Mouse (Mus musculus) heart, adult 9 months (tissue): Measurements from ENCODE around the gene Tmem178b.

ENCODE experiments used
- DNase-seq, 2 experiments: peaks; one replicate each; pipeline ENCODE4 v3.0.0; 2022; ENCODE audit warnings: low spot score in 2 of 2

The Tmem178b gene

GRCm38 (mm10) chr6:40078353-40078752 lies 205.3 kb downstream of the Tmem178b start:
- DNase-seq, result no peak

GRCm38 (mm10) chr6:40083726-40084125 lies 210.7 kb downstream of the Tmem178b start:
- no peak for DNase-seq

- DNase-seq, result no peak
Observed at GRCm38 (mm10) chr6:40091250-40091651, 218.2 kb downstream of the Tmem178b start.

GRCm38 (mm10) chr6:40098498-40098897 lies 225.4 kb downstream of the Tmem178b start:
- no peak for DNase-seq

- no peak for DNase-seq
Observed at GRCm38 (mm10) chr6:40101785-40102184, 228.7 kb downstream of the Tmem178b start.

- DNase-seq, result no peak
Observed at GRCm38 (mm10) chr6:40102863-40103262, 229.8 kb downstream of the Tmem178b start.

- DNase-seq, result no peak
Observed at GRCm38 (mm10) chr6:40110029-40110428, 237.0 kb downstream of the Tmem178b start.

- DNase-seq, result no peak
Observed at GRCm38 (mm10) chr6:40110729-40111128, 237.7 kb downstream of the Tmem178b start.

- no peak for DNase-seq
Observed at GRCm38 (mm10) chr6:40112488-40112887, 239.4 kb downstream of the Tmem178b start.

GRCm38 (mm10) chr6:40116225-40116624 lies 243.2 kb downstream of the Tmem178b start:
- DNase-seq, result no peak

- no peak for DNase-seq
Observed at GRCm38 (mm10) chr6:40120176-40120575, 247.1 kb downstream of the Tmem178b start.

- DNase-seq, result no peak
Observed at GRCm38 (mm10) chr6:40121494-40121893, 248.4 kb downstream of the Tmem178b start.

GRCm38 (mm10) chr6:40123070-40123690 lies 250.1 kb downstream of the Tmem178b start:
- peak; percentile 3 to 5 for DNase-seq

GRCm38 (mm10) chr6:40123960-40124359 lies 250.9 kb downstream of the Tmem178b start:
- DNase-seq, result no peak

GRCm38 (mm10) chr6:40128716-40129115 lies 255.6 kb downstream of the Tmem178b start:
- DNase-seq, result no peak

- no peak for DNase-seq
Observed at GRCm38 (mm10) chr6:40131936-40132335, 258.9 kb downstream of the Tmem178b start.

GRCm38 (mm10) chr6:40133436-40133835 lies 260.4 kb downstream of the Tmem178b start:
- no peak for DNase-seq

- DNase-seq, result no peak
Observed at GRCm38 (mm10) chr6:40135716-40136115, 262.6 kb downstream of the Tmem178b start.

- DNase-seq, result no peak
Observed at GRCm38 (mm10) chr6:40137346-40137745, 264.3 kb downstream of the Tmem178b start.

- DNase-seq, result no peak
Observed at GRCm38 (mm10) chr6:40137831-40138520, 264.9 kb downstream of the Tmem178b start.

GRCm38 (mm10) chr6:40142582-40142981 lies 269.5 kb downstream of the Tmem178b start:
- no peak for DNase-seq

GRCm38 (mm10) chr6:40144371-40144770 lies 271.3 kb downstream of the Tmem178b start:
- DNase-seq, result no peak

GRCm38 (mm10) chr6:40145601-40146000 lies 272.5 kb downstream of the Tmem178b start:
- DNase-seq, result no peak
